In genomic region chr5:103360775-103361247, GRCm38 (mm10) we compare ENCODE assay signal across 13 mouse cellular contexts.
DNase-seq lines count a peak whose midpoint lies in the region; ATAC-seq and TF ChIP-seq lines count a peak whose summit lies in the region.
"Had no signal": no experiment of that assay in that cellular context is flagged by ENCODE, and none has a peak within 500 bp of the region (broad histone marks: within the 10 kb centered on the region; RNA-seq: fewer than 3 reads in every experiment).

No protein-coding gene starts in this region.

- H3K9me3 ChIP-seq in lung, embryonic 14.5 days (ENCODE audit: low read depth, low read length) = no peaks in the 10 kb centered on the region
- H3K9me3 ChIP-seq in neural tube, embryonic 15.5 days (replicated peaks) = no peaks in the 10 kb centered on the region
- no peaks in the 10 kb centered on the region for H3K9me3 ChIP-seq in forebrain, postnatal 0 days (ENCODE audit: low read length)
- H3K9me3 ChIP-seq: stomach, embryonic 15.5 days had no signal

- no peaks in the 10 kb centered on the region for H3K4me1 ChIP-seq in lung, embryonic 14.5 days (ENCODE audit: insufficient read depth)
- peaks cover 9% of the 10 kb centered on the region for H3K4me1 ChIP-seq in testis, adult 2 months (ENCODE audit: control insufficient read depth, insufficient read depth, low read length)
- peaks cover 5% of the 10 kb centered on the region; the same call in 1 of the 2 replicates for H3K4me1 ChIP-seq in neural tube, embryonic 15.5 days
- H3K4me1 ChIP-seq in forebrain, postnatal 0 days (ENCODE audit: insufficient read depth) = peaks cover 10% of the 10 kb centered on the region; the same call in 1 of the 2 replicates
- H3K4me1 ChIP-seq: stomach, embryonic 15.5 days had no signal

- H3K27me3 ChIP-seq in lung, embryonic 14.5 days (ENCODE audit: insufficient read depth, low read length) = no peaks in the 10 kb centered on the region
- H3K27me3 ChIP-seq in testis, adult 2 months (ENCODE audit: control insufficient read depth, insufficient read depth, low read length) = no peaks in the 10 kb centered on the region; the same call in 1 of the 2 replicates
- H3K27me3 ChIP-seq in neural tube, embryonic 15.5 days (replicated peaks) = no peaks in the 10 kb centered on the region
- H3K27me3 ChIP-seq in forebrain, postnatal 0 days (ENCODE audit: insufficient read depth, low read length) = no peaks in the 10 kb centered on the region
- H3K27me3 ChIP-seq: neural tube, embryonic 12.5 days; stomach, embryonic 15.5 days had no signal

- H3K27ac ChIP-seq in lung, embryonic 14.5 days (ENCODE audit: low read depth) = no peak overlapping the region
- H3K27ac ChIP-seq in testis, adult 2 months (ENCODE audit: control insufficient read depth, insufficient read depth, low read depth, low read length) = no peak overlapping the region
- H3K27ac ChIP-seq in neural tube, embryonic 15.5 days (replicated peaks) = no peak overlapping the region
- no peak overlapping the region for H3K27ac ChIP-seq in forebrain, postnatal 0 days (ENCODE audit: low read depth, low read length)
- H3K27ac ChIP-seq: midbrain, embryonic 10.5 days; neural tube, embryonic 12.5 days; stomach, embryonic 15.5 days had no signal

- H3K36me3 ChIP-seq in lung, embryonic 14.5 days (ENCODE audit: insufficient read depth) = no peaks in the 10 kb centered on the region
- H3K36me3 ChIP-seq in testis, adult 2 months (ENCODE audit: control insufficient read depth, insufficient read depth, low read length) = no peaks in the 10 kb centered on the region
- H3K36me3 ChIP-seq in neural tube, embryonic 15.5 days = no peaks in the 10 kb centered on the region
- H3K36me3 ChIP-seq in forebrain, postnatal 0 days (ENCODE audit: insufficient read depth) = no peaks in the 10 kb centered on the region
- H3K36me3 ChIP-seq: G1E; heart, embryonic 12.5 days; midbrain, embryonic 10.5 days; neural tube, embryonic 12.5 days; stomach, embryonic 15.5 days had no signal

- peak; percentile 50 for ATAC-seq in lung, embryonic 14.5 days (ENCODE audit: insufficient read depth)
- no peak for ATAC-seq in neural tube, embryonic 15.5 days (ENCODE audit: low FRiP score)
- ATAC-seq in forebrain, postnatal 0 days = no peak
- ATAC-seq: intestine, embryonic 16.5 days had no signal

- no peak overlapping the region for H3K4me3 ChIP-seq in lung, embryonic 14.5 days (ENCODE audit: low read depth, low read length)
- peak overlapping the region; percentile 53 for H3K4me3 ChIP-seq in testis, adult 2 months (ENCODE audit: control insufficient read depth, low read depth, low read length)
- no peak overlapping the region for H3K4me3 ChIP-seq in neural tube, embryonic 15.5 days (replicated peaks)
- H3K4me3 ChIP-seq in forebrain, postnatal 0 days (ENCODE audit: low read depth, low read length) = no peak overlapping the region
- H3K4me3 ChIP-seq: heart, embryonic 12.5 days; midbrain, embryonic 10.5 days; neural tube, embryonic 12.5 days; stomach, embryonic 15.5 days had no signal

- peak; percentile 34 for DNase-seq in A20 (ENCODE audit: low read depth, low spot score)
- DNase-seq in CD8-positive naive resting alpha-beta T cell, adult 2 months (ENCODE audit: low read depth in 2 of 2, low spot score in 2 of 2) = peak; percentile 27 to 37
- DNase-seq in lung, embryonic 14.5 days = peak; percentile 36
- DNase-seq in layer of hippocampus, postnatal 14 days (ENCODE audit: low spot score in 2 of 2) = no peak
- no peak for DNase-seq in forebrain, postnatal 0 days

- no peak for TF ChIP-seq POLR2A in testis, adult 2 months (IDR thresholded peaks at IDR 0.05; ENCODE audit: control insufficient read depth, low read depth, low read length)

- H3K9ac ChIP-seq in lung, embryonic 14.5 days = no peak overlapping the region
- no peak overlapping the region for H3K9ac ChIP-seq in neural tube, embryonic 15.5 days (replicated peaks)
- no peak overlapping the region for H3K9ac ChIP-seq in forebrain, postnatal 0 days
- H3K9ac ChIP-seq: heart, embryonic 12.5 days; neural tube, embryonic 12.5 days; stomach, embryonic 15.5 days had no signal

- peak overlapping the region; percentile 24 for H3K4me2 ChIP-seq in lung, embryonic 14.5 days
- no peak overlapping the region for H3K4me2 ChIP-seq in neural tube, embryonic 15.5 days
- no peak overlapping the region for H3K4me2 ChIP-seq in forebrain, postnatal 0 days (ENCODE audit: low read depth)
- H3K4me2 ChIP-seq: heart, embryonic 12.5 days; neural tube, embryonic 12.5 days; stomach, embryonic 15.5 days had no signal

- 28% methylated on average over 13 of the region's 13 CpGs for WGBS in lung, embryonic 14.5 days
- 81% methylated on average over 13 of the region's 13 CpGs for WGBS in neural tube, embryonic 15.5 days
- WGBS in forebrain, postnatal 0 days = 80% methylated on average over 13 of the region's 13 CpGs

- TF ChIP-seq CTCF in lung, embryonic 14.5 days (IDR thresholded peaks at IDR 0.05; ENCODE audit: low read depth) = no peak
- TF ChIP-seq CTCF in testis, adult 2 months (IDR thresholded peaks at IDR 0.05; ENCODE audit: control insufficient read depth, insufficient read depth, insufficient replicate concordance, low read depth, low read length) = no peak
- TF ChIP-seq CTCF in forebrain, postnatal 0 days (IDR thresholded peaks at IDR 0.05; ENCODE audit: low read depth) = no peak

Comparison
In these comparisons a context has a peak if more than half of its experiments do, and no peak if none do; other contexts are left out.
1. DNase-seq: peak in A20 (single experiment), CD8-positive naive resting alpha-beta T cell, adult 2 months (2 of 2) and lung, embryonic 14.5 days (single experiment); none in layer of hippocampus, postnatal 14 days (0 of 2) and forebrain, postnatal 0 days (single experiment).